7 mouse cellular contexts compared by ENCODE assay signal in the genomic region with DNA sequence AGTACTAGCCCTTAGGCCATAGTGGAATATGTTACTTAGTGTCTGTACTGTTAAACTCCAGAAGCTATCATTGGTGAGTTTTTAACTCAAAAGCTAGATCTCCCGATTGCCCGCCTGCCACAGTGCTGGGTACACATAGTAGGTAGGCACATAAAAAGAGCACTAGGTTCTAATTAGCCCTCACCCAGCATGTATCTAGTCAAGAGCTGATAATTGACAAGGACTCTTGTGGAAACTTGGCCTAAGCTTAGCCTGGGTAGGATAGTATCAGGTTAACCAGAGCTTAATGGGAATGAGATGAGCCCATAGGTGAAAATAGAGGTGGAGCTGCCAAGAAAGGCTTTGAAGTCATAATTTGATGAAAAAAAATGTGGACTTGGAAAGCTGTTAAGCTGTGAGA. TPM values are rescaled to one million over a fixed set of nuclear protein-coding genes. Genes with fewer than 3 reads are reported as not detected.
DNase-seq lines count a peak whose midpoint lies in the region; ATAC-seq and TF ChIP-seq lines count a peak whose summit lies in the region.

No protein-coding gene starts in this region.

- no peak for TF ChIP-seq CTCF in small intestine, adult 2 months (IDR thresholded peaks at IDR 0.05; ENCODE audit: extremely low read depth, insufficient read length, insufficient replicate concordance, low read depth, low read length)

- DNase-seq in lung, adult 18-20 months, result no peak
- no peak for DNase-seq in forebrain, embryonic 10.5 days (ENCODE audit: extremely low spot score, low spot score)
- no peak for DNase-seq in limb, embryonic 11.5 days (ENCODE audit: low spot score)
- DNase-seq in layer of hippocampus, adult 8-10 months (ENCODE audit: low spot score in 2 of 2), result no peak
- DNase-seq in cerebellum, adult 18-20 months, result no peak

- 31% methylated on average over 2 of the region's 2 CpGs for WGBS in lung, embryonic 16.5 days
- WGBS in forebrain, embryonic 10.5 days, result 58% methylated on average over 2 of the region's 2 CpGs
- WGBS in limb, embryonic 11.5 days, result 47% methylated on average over 2 of the region's 2 CpGs
- WGBS in small intestine, adult 2 months, result 8% methylated on average over 2 of the region's 2 CpGs

- peak overlapping the region; percentile 97 for H3K9ac ChIP-seq in lung, embryonic 16.5 days (ENCODE audit: low read length)
- H3K9ac ChIP-seq in limb, embryonic 11.5 days (ENCODE audit: low read length), result peak overlapping the region; percentile 97

- no peak for TF ChIP-seq POLR2A in small intestine, adult 2 months (IDR thresholded peaks at IDR 0.05; ENCODE audit: low read depth, low read length)

- peaks cover 25% of the 10 kb centered on the region for H3K36me3 ChIP-seq in lung, embryonic 16.5 days (ENCODE audit: control insufficient read depth, insufficient read depth, low read length)
- peaks cover 53% of the 10 kb centered on the region for H3K36me3 ChIP-seq in forebrain, embryonic 10.5 days (replicated peaks)
- peaks cover 12% of the 10 kb centered on the region for H3K36me3 ChIP-seq in limb, embryonic 11.5 days (ENCODE audit: control insufficient read depth, insufficient read depth, low read length)
- peaks cover 23% of the 10 kb centered on the region for H3K36me3 ChIP-seq in small intestine, adult 2 months (ENCODE audit: control insufficient read depth, insufficient read depth, low read length)

- H3K4me1 ChIP-seq in lung, embryonic 16.5 days (replicated peaks; ENCODE audit: control insufficient read depth, insufficient read depth, low read length), result peaks cover 15% of the 10 kb centered on the region
- H3K4me1 ChIP-seq in forebrain, embryonic 10.5 days, result peaks cover 31% of the 10 kb centered on the region
- H3K4me1 ChIP-seq in limb, embryonic 11.5 days (ENCODE audit: control insufficient read depth, insufficient read depth, low read length), result peaks cover 7% of the 10 kb centered on the region
- H3K4me1 ChIP-seq in small intestine, adult 2 months (ENCODE audit: control insufficient read depth, insufficient read depth, insufficient read length, low read length), result peaks cover 4% of the 10 kb centered on the region; the same call in 1 of the 2 replicates

- ATAC-seq in lung, embryonic 16.5 days (ENCODE audit: low read depth), result no peak
- no peak for ATAC-seq in limb, embryonic 11.5 days (ENCODE audit: insufficient number of reproducible peaks, low FRiP score, low TSS enrichment, low read depth)

- H3K4me3 ChIP-seq in lung, embryonic 16.5 days (ENCODE audit: low read length), result peak overlapping the region; percentile 98
- peak overlapping the region; percentile 96 for H3K4me3 ChIP-seq in forebrain, embryonic 10.5 days
- peak overlapping the region; percentile 74 for H3K4me3 ChIP-seq in limb, embryonic 11.5 days (ENCODE audit: low read depth, low read length)
- peak overlapping the region; percentile 91; the same call in 1 of the 2 replicates for H3K4me3 ChIP-seq in small intestine, adult 2 months (ENCODE audit: low read depth, low read length)

- peak overlapping the region; percentile 98 for H3K27ac ChIP-seq in lung, embryonic 16.5 days (ENCODE audit: low read length)
- H3K27ac ChIP-seq in forebrain, embryonic 10.5 days, result peak overlapping the region; percentile 99; the same call in 1 of the 2 replicates
- no peak overlapping the region for H3K27ac ChIP-seq in limb, embryonic 11.5 days (replicated peaks; ENCODE audit: low read depth, low read length)
- no peak overlapping the region for H3K27ac ChIP-seq in small intestine, adult 2 months (ENCODE audit: insufficient read depth, low read depth, low read length)

- no peaks in the 10 kb centered on the region for H3K27me3 ChIP-seq in lung, embryonic 16.5 days (ENCODE audit: control insufficient read depth, insufficient read depth, low read depth, low read length)
- H3K27me3 ChIP-seq in forebrain, embryonic 10.5 days (ENCODE audit: poor library complexity, severe bottlenecking), result no peaks in the 10 kb centered on the region
- H3K27me3 ChIP-seq in limb, embryonic 11.5 days (ENCODE audit: control insufficient read depth, insufficient read depth, low read length), result no peaks in the 10 kb centered on the region
- H3K27me3 ChIP-seq in small intestine, adult 2 months (ENCODE audit: control insufficient read depth, insufficient read depth, low read length), result no peaks in the 10 kb centered on the region

- peak overlapping the region; percentile 98 for H3K4me2 ChIP-seq in lung, embryonic 16.5 days (ENCODE audit: low read depth, low read length)
- H3K4me2 ChIP-seq in limb, embryonic 11.5 days (ENCODE audit: low read depth, severe bottlenecking), result peak overlapping the region; percentile 83

- H3K9me3 ChIP-seq in lung, embryonic 16.5 days (ENCODE audit: control insufficient read depth, low read length), result no peaks in the 10 kb centered on the region
- H3K9me3 ChIP-seq in forebrain, embryonic 10.5 days, result no peaks in the 10 kb centered on the region
- no peaks in the 10 kb centered on the region for H3K9me3 ChIP-seq in limb, embryonic 11.5 days (ENCODE audit: control insufficient read depth, low read length)

RNA-seq across cellular contexts. Expression of a gene that starts 1.8 kb away (rescaled TPM):
- 5,388 and 5,620 TPM in 2 replicates for polyA plus RNA-seq in lung, embryonic 16.5 days (2015; fragmentation: Nextera tagmentation; extraction: Ambion mirVana)
- 6,009 and 6,074 TPM in 2 replicates for polyA plus RNA-seq in forebrain, embryonic 10.5 days (2016; fragmentation: Nextera tagmentation; extraction: Ambion mirVana)
- polyA plus RNA-seq in limb, embryonic 11.5 days (2014; fragmentation: Nextera tagmentation; extraction: Ambion mirVana), result 5,871 and 5,955 TPM in 2 replicates
- 275 and 276 TPM in 2 replicates for polyA plus RNA-seq in small intestine, adult 2 months (2012; rRNA removed)
- 1,000 to 10,000 TPM; 1,319 to 1,646 (median 1,558) TPM for total RNA-seq in layer of hippocampus, adult 8-10 months (2022)

RNA-seq across cellular contexts. Expression of a gene that starts 27.2 kb away (rescaled TPM):
- 581 and 621 TPM in 2 replicates for polyA plus RNA-seq in lung, embryonic 16.5 days (2015; fragmentation: Nextera tagmentation; extraction: Ambion mirVana)
- 844 and 848 TPM in 2 replicates for polyA plus RNA-seq in forebrain, embryonic 10.5 days (2016; fragmentation: Nextera tagmentation; extraction: Ambion mirVana)
- 866 and 905 TPM in 2 replicates for polyA plus RNA-seq in limb, embryonic 11.5 days (2014; fragmentation: Nextera tagmentation; extraction: Ambion mirVana)
- 63.8 and 141 TPM in 2 replicates for polyA plus RNA-seq in small intestine, adult 2 months (2012; rRNA removed)
- total RNA-seq in layer of hippocampus, adult 8-10 months (2022), result 10 to 100 TPM; 26.4 to 39.8 (median 36.9) TPM

RNA-seq across cellular contexts. Expression of a gene that starts 28.2 kb away (rescaled TPM):
- polyA plus RNA-seq in lung, embryonic 16.5 days (2015; fragmentation: Nextera tagmentation; extraction: Ambion mirVana), result 9.3 and 10.9 TPM in 2 replicates
- polyA plus RNA-seq in forebrain, embryonic 10.5 days (2016; fragmentation: Nextera tagmentation; extraction: Ambion mirVana), result 13.6 and 15.9 TPM in 2 replicates
- polyA plus RNA-seq in limb, embryonic 11.5 days (2014; fragmentation: Nextera tagmentation; extraction: Ambion mirVana), result 11.2 and 13.5 TPM in 2 replicates
- 68.7 and 85.9 TPM in 2 replicates for polyA plus RNA-seq in small intestine, adult 2 months (2012; rRNA removed)
- total RNA-seq in layer of hippocampus, adult 8-10 months (2022), result 100 to 1,000 TPM; 157 to 169 (median 159) TPM

RNA-seq across cellular contexts. Expression of a gene that starts 58.6 kb away (rescaled TPM):
- 31.2 and 32.6 TPM in 2 replicates for polyA plus RNA-seq in lung, embryonic 16.5 days (2015; fragmentation: Nextera tagmentation; extraction: Ambion mirVana)
- 16.9 and 18.7 TPM in 2 replicates for polyA plus RNA-seq in forebrain, embryonic 10.5 days (2016; fragmentation: Nextera tagmentation; extraction: Ambion mirVana)
- 15.3 and 16.4 TPM in 2 replicates for polyA plus RNA-seq in limb, embryonic 11.5 days (2014; fragmentation: Nextera tagmentation; extraction: Ambion mirVana)
- polyA plus RNA-seq in small intestine, adult 2 months (2012; rRNA removed), result 4.2 and 7.0 TPM in 2 replicates
- total RNA-seq in layer of hippocampus, adult 8-10 months (2022), result 100 to 1,000 TPM; 202 to 239 (median 220) TPM

Comparison
In these comparisons a context has a peak if more than half of its experiments do, and no peak if none do; other contexts are left out.
1. H3K27ac ChIP-seq: peak in lung, embryonic 16.5 days (single experiment) and forebrain, embryonic 10.5 days (single experiment); none in limb, embryonic 11.5 days (single experiment) and small intestine, adult 2 months (single experiment).
2. RNA of a gene that starts 1.8 kb away (polyA plus RNA-seq): 6,009 to 6,074 TPM in forebrain, embryonic 10.5 days, 5,871 to 5,955 TPM in limb, embryonic 11.5 days and 5,388 to 5,620 TPM in lung, embryonic 16.5 days; 275 to 276 TPM in small intestine, adult 2 months; every median in the first group is over 10 times any median in the second.
3. Peak in every context shown above with its lines, with median percentiles within 50 percentile points of each other: H3K4me3 ChIP-seq.